Mouse (Mus musculus) right cerebral cortex, postnatal 4 days (tissue): Measurements from ENCODE around the gene H2al1f.
"Not testable (repeated sequence)": the region's sequence is repeated elsewhere in the genome, so short reads cannot be mapped to it uniquely, and the experiment has no call there.

Experiments used
- DNase-seq: peaks from one replicate; pipeline ENCODE4 v3.0.0-alpha.2; 2022

H2al1f gene

GRCm38 (mm10) chrX:11314858-11315257 is at the start of gene H2al1f:
Gene H2al1f (plus strand): TSS chrX:11315158.
- not testable (repeated sequence) for DNase-seq

DNA sequence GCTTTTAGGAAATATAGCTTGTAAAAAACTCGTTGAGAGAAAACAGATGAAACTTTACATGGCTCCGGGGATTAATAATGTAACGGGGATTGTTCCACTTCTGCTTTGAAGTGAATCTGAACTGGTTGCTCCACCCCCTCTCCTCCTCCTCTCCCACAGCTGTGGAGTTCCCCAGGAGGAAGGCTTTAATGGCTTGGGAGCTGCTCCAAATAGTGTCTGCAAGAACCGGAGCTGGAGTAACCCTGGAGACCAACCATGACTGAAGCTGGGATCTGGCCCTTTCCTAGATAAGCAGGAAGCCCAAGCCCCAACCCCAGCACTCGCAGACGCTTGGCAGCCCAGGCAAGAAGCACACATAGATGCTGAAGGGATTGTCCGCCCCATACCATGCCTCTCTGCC is 47.2 kb upstream of the H2al1f start:
- no peak for DNase-seq

DNA sequence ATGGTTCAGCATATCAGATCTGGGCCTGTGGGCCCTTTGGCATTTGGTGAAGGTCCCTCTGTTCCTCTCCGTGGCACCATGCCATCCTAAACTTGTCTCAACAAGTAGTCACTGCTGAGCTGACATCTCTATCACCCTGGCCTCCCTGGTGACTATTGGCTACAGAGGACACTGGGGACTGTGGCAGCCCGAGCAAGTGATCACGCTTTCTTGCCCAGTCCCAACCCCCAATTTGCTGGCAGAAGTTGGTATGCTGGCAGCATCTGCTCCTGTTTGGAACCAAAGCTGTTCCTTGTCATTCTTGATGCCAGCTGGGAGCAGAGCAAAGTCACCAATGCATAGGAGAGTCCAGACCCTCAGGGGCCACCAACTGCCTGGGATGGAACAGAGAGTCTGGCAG is 45.9 kb upstream of the H2al1f start:
- peak; percentile 3 for DNase-seq

- DNase-seq = no peak
These were observed 41.8 kb upstream of the H2al1f start for GRCm38 (mm10) chrX:11273190-11273589.

GRCm38 (mm10) chrX:11277083-11277482 is 37.9 kb upstream of the H2al1f start:
- no peak for DNase-seq

DNA sequence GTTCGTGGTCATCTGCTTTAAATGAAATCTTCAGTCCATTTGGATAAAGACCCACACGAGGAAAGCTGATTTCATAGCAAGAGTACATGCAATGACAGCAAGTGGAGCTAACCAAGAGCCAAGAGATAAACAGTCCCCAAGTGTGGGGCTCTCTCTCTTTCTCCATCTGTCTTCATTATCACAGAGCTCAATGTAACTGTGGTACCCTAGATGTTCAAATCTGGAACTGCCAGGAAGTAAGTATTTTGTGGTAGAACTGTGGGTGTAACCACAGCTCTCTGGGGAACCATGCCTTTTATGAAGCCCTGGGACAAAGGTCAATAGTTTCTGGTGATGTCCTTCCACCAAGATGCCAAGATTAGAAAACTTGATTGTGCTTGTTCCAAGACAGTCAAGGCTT is 34.2 kb upstream of the H2al1f start:
- no peak for DNase-seq

GRCm38 (mm10) chrX:11288306-11288882 is 26.6 kb upstream of the H2al1f start:
- no peak for DNase-seq

DNA sequence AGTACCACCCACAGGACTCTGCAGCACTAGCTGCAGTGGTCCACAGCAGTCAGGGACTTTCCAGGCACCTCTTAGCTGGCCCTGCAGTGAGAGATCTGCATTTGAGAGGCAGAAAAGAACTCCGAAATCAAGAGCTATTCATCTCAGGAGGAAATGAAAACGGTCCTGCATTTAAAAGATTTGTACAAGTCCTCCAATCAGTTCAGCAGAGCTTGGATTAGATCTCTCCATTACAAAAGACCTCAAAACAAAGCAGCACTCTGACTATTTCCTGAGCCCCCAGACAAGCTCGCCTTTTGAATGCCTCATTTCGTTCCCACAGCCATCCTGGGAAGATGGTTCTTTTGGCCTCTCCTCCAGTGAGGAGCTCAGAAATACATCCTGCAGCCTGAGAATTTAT is 25.7 kb upstream of the H2al1f start:
- no peak for DNase-seq

DNA sequence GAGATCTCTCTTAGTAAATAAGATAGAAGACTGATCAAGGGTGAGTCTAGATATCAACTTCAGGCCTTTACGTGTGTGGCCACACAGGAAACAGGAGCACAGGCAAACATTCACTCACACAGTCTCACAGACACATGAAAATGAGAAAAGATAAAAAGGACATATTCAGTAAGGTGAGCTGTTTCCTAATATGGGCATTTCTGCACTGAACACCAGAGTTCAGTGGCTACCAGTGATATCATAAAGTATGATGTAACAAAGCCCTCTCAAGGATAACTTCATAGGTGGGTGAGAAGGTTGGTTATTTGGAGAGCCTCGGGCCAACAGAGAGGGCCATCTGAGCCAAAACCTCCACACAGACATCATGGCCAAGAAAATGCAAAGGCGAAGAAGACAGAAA is 16.0 kb upstream of the H2al1f start, which contains the start of gene H2al1a:
H2al1a (plus strand) TSS at position 301 of the 400 bp plus-strand sequence.
- DNase-seq = not testable (repeated sequence)

GRCm38 (mm10) chrX:11302132-11302531 is 12.8 kb upstream of the H2al1f start, which contains the start of gene H2al1b:
Gene H2al1b (plus strand): TSS chrX:11302432.
- DNase-seq = not testable (repeated sequence)

GRCm38 (mm10) chrX:11305355-11305754 is 9.6 kb upstream of the H2al1f start, which contains the start of gene H2al1c:
Gene H2al1c (plus strand): TSS chrX:11305655.
- not testable (repeated sequence) for DNase-seq

- not testable (repeated sequence) for DNase-seq
These were observed 6.4 kb upstream of the H2al1f start, which contains the start of gene H2al1d for GRCm38 (mm10) chrX:11308524-11308923. Gene H2al1d (plus strand): TSS chrX:11308824.

GRCm38 (mm10) chrX:11311634-11312033 is 3.3 kb upstream of the H2al1f start, which contains the start of gene H2al1e:
Gene H2al1e (plus strand): TSS chrX:11311934.
- not testable (repeated sequence) for DNase-seq

DNA sequence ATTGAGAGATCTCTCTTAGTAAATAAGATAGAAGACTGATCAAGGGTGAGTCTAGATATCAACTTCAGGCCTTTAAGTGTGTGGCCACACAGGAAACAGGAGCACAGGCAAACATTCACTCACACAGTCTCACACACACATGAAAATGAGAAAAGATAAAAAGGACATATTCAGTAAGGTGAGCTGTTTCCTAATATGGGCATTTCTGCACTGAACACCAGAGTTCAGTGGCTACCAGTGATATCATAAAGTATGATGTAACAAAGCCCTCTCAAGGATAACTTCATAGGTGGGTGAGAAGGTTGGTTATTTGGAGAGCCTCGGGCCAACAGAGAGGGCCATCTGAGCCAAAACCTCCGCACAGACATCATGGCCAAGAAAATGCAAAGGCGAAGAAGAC is 3.0 kb downstream of the H2al1f start, which contains the start of gene H2al1g:
H2al1g (plus strand) TSS at position 301 of the 400 bp plus-strand sequence.
- not testable (repeated sequence) for DNase-seq

GRCm38 (mm10) chrX:11321192-11321591 is 6.2 kb downstream of the H2al1f start, which contains the start of gene H2al1h:
Gene H2al1h (plus strand): TSS chrX:11321492.
- not testable (repeated sequence) for DNase-seq

GRCm38 (mm10) chrX:11324359-11324758 is 9.4 kb downstream of the H2al1f start, which contains the start of gene H2al1i:
Gene H2al1i (plus strand): TSS chrX:11324659.
- DNase-seq = not testable (repeated sequence)

- DNase-seq = not testable (repeated sequence)
These were observed 12.6 kb downstream of the H2al1f start, which contains the start of gene H2al1j for GRCm38 (mm10) chrX:11327522-11327921. Gene H2al1j (plus strand): TSS chrX:11327822.

DNA sequence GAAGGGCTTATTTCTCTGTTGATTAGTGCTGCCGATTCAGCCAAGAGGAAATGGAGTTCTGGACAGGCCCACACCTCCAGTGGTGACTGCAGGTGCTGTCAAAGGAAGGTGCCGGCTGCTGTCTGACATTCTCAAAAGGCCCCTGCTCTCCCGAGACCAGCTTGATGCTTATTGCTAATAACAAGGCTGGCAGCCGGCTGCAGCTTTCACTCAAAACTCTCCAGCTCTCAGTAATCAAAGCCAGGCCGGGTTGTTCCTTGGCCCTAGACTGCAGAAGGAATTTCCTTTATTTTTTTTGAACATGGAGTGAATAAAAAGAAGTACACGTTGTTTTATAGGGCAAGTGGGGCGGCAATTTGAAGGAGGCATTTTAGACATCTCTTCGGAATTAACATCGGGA is 30.8 kb downstream of the H2al1f start:
- DNase-seq = no peak

- DNase-seq = no peak
These were observed 31.8 kb downstream of the H2al1f start for GRCm38 (mm10) chrX:11346756-11347155.

DNA sequence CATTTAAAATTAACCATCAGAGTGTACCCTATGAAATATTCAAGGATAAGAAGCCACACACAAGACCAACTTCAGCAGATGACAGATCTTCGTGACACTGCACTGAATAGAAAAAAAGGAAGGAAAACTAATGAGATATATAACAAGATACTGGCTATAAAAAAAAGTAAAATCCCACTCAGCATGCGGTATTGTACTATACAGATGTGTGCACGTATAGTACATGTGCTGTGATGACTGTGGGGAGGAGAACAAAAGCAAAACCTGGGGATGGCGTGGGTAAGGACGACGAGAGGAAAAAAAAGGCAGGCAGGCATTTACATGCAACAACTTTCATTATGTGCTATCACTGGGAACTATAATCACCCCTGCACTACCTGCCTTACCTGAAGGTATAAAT is 45.9 kb downstream of the H2al1f start:
- no peak for DNase-seq

GRCm38 (mm10) chrX:11361261-11361660 is 46.3 kb downstream of the H2al1f start:
- DNase-seq = no peak

- no peak for DNase-seq
These were observed 48.9 kb downstream of the H2al1f start for GRCm38 (mm10) chrX:11363890-11364289.
